Mouse (Mus musculus): Measurements from ENCODE around the gene Sp7. TPM values are rescaled to one million over a fixed set of nuclear protein-coding genes. Genes with fewer than 3 reads are reported as not detected.
A peak's percentile ranks its signal among the peaks of the same experiment; 100 is the strongest.
"Not testable (repeated sequence)": the region's sequence is repeated elsewhere in the genome, so short reads cannot be mapped to it uniquely, and the experiment has no call there.

Sp7 gene
- total RNA-seq, 4 experiments from 2014 or later, result 0.17 to 0.48 (median 0.33) TPM

GRCm38 (mm10) chr15:102341580-102341979 lies 25.4 kb downstream of the Sp7 start:
- DNase-seq, result no peak

- DNase-seq, result no peak
Measured at GRCm38 (mm10) chr15:102339612-102340011, 27.4 kb downstream of the Sp7 start.

- DNase-seq, result no peak
Measured at GRCm38 (mm10) chr15:102336946-102337345, 30.0 kb downstream of the Sp7 start.

- not testable (repeated sequence) for DNase-seq
Measured at GRCm38 (mm10) chr15:102335925-102336324, 31.1 kb downstream of the Sp7 start.

GRCm38 (mm10) chr15:102335254-102335653 lies 31.7 kb downstream of the Sp7 start:
- DNase-seq, result no peak

GRCm38 (mm10) chr15:102331610-102332015 lies 35.4 kb downstream of the Sp7 start, which contains the start of gene Myg1:
TSS of gene Myg1 (plus strand) at chr15:102331709.
- peak; percentile 80 for DNase-seq

GRCm38 (mm10) chr15:102326892-102327291 lies 40.1 kb downstream of the Sp7 start:
- DNase-seq, result no peak

- DNase-seq, result peak; percentile 76
Measured at GRCm38 (mm10) chr15:102326022-102326576, 40.9 kb downstream of the Sp7 start, which contains the start of gene Pfdn5. TSS of gene Pfdn5 (plus strand) at chr15:102326116.

- no peak for DNase-seq
Measured at GRCm38 (mm10) chr15:102324654-102325473, 42.1 kb downstream of the Sp7 start.

GRCm38 (mm10) chr15:102316263-102316662 lies 50.7 kb downstream of the Sp7 start:
- peak; percentile 33 for DNase-seq

- no peak for DNase-seq
Measured at GRCm38 (mm10) chr15:102315292-102315691, 51.7 kb downstream of the Sp7 start.

- no peak for DNase-seq
Measured at GRCm38 (mm10) chr15:102311489-102311888, 55.5 kb downstream of the Sp7 start.

GRCm38 (mm10) chr15:102310074-102310845 lies 56.7 kb downstream of the Sp7 start:
- DNase-seq, result peak; percentile 49

- DNase-seq, result no peak
Measured at GRCm38 (mm10) chr15:102308717-102309116, 58.3 kb downstream of the Sp7 start.

Other genes with a start within 250 kb of the Sp7 start
- 10 to 100 TPM; 46.6 to 70.4 (median 57.7) TPM for gene Spryd3, start 230.9 kb downstream of the Sp7 start, total RNA-seq (2022)
- 10 to 100 TPM; 37.0 to 63.8 (median 49.2) TPM for gene Igfbp6, start 222.8 kb downstream of the Sp7 start, total RNA-seq (2022)
- under 1 TPM; 0.15 to 0.43 (median 0.26) TPM for gene Soat2, start 216.7 kb downstream of the Sp7 start, total RNA-seq (2022)
- 100 to 1,000 TPM in 1 of 4 experiments, 10 to 100 TPM in 3; 61.9 to 108 (median 86.0) TPM for gene Zfp740, start 163.9 kb downstream of the Sp7 start, total RNA-seq (2022)
- 10 to 100 TPM; 71.3 to 85.0 (median 75.5) TPM for gene Csad, start 162.5 kb downstream of the Sp7 start, total RNA-seq (2022)
- 1 to 10 TPM; 2.7 to 7.9 (median 5.4) TPM for gene Itgb7, start 135.2 kb downstream of the Sp7 start, total RNA-seq (2022)
- 10 to 100 TPM; 19.9 to 43.0 (median 34.4) TPM for gene Rarg, start 109.7 kb downstream of the Sp7 start, total RNA-seq (2022)
- under 1 TPM in 2 of 4 experiments, not detected in 2; 0.24 to 0.31 TPM for gene Gm9918, start 96.6 kb downstream of the Sp7 start, total RNA-seq (2022)
- 10 to 100 TPM; 37.1 to 45.4 (median 39.5) TPM for gene Mfsd5, start 87.7 kb downstream of the Sp7 start, total RNA-seq (2022)
- gene Espl1, start 70.9 kb downstream of the Sp7 start, total RNA-seq (2022), result 1 to 10 TPM; 1.4 to 5.3 (median 2.3) TPM
- gene Pfdn5, start 41.1 kb downstream of the Sp7 start, total RNA-seq (2022), result 100 to 1,000 TPM; 440 to 517 (median 466) TPM
- gene Myg1, start 35.5 kb downstream of the Sp7 start, total RNA-seq (2022), result 10 to 100 TPM; 65.4 to 96.8 (median 89.3) TPM
- 10 to 100 TPM; 15.6 to 31.6 (median 21.4) TPM for gene Aaas, start 16.4 kb downstream of the Sp7 start, total RNA-seq (2022)
- gene Sp1, start 39.0 kb upstream of the Sp7 start, total RNA-seq (2022), result 10 to 100 TPM; 75.8 to 97.0 (median 91.9) TPM
- gene Amhr2, start 78.2 kb upstream of the Sp7 start, total RNA-seq (2022), result 1 to 10 TPM; 1.1 to 1.9 (median 1.6) TPM
- gene Prr13, start 91.8 kb upstream of the Sp7 start, total RNA-seq (2022), result 100 to 1,000 TPM in 2 of 4 experiments, 10 to 100 TPM in 2; 71.8 to 170 (median 96.4) TPM
- 100 to 1,000 TPM; 594 to 678 (median 630) TPM for gene Pcbp2, start 103.4 kb upstream of the Sp7 start, total RNA-seq (2022)
- 1 to 10 TPM in 3 of 4 experiments, not detected in 1; 3.5 to 9.2 (median 8.3) TPM for gene Gm10337, start 136.5 kb upstream of the Sp7 start, total RNA-seq (2022)
- gene Map3k12, start 149.9 kb upstream of the Sp7 start, total RNA-seq (2022), result 10 to 100 TPM in 3 of 4 experiments, 1 to 10 TPM in 1; 9.5 to 27.1 (median 18.0) TPM
- gene Tarbp2, start 151.0 kb upstream of the Sp7 start, total RNA-seq (2022), result 10 to 100 TPM; 31.9 to 50.7 (median 41.9) TPM
- 10 to 100 TPM in 1 of 4 experiments, 1 to 10 TPM in 3; 1.0 to 13.3 (median 5.6) TPM for gene Npff, start 157.8 kb upstream of the Sp7 start, total RNA-seq (2022)